Mouse (Mus musculus) gastrocnemius, postnatal 14 days (tissue): ENCODE measurements around the gene Gm1110. TPM values are rescaled to one million over a fixed set of nuclear protein-coding genes. Genes with fewer than 3 reads are reported as not detected.
"Not testable (repeated sequence)": the region's sequence is repeated elsewhere in the genome, so short reads cannot be mapped to it uniquely, and the experiment has no call there.

ENCODE experiments used
- DNase-seq: peaks from one replicate; pipeline ENCODE4 v3.0.0; 2021; ENCODE audit warnings: mixed read lengths
- intact Hi-C: fragments of 180-260 bp; cut with DNase I; formaldehyde crosslinking; loops from one replicate; pipeline ENCODE4 v1.15.1; 2025; ENCODE audit warnings: low total_unique reads
- long read RNA-seq, 2 experiments: library from polyadenylated mRNA; stranded (forward); transcript quantifications; one replicate each; pipeline ENCODE4 v2.0.0; 2021
- total RNA-seq, 2 experiments: library from RNA; stranded (reverse); gene quantifications; 2 replicates each; pipeline ENCODE4 v1.2.3; 2021

Gm1110 gene
- total RNA-seq, result not detected
- long read RNA-seq, experiment 1, result 0 reads
- long read RNA-seq, experiment 2, result 0 reads

DNA sequence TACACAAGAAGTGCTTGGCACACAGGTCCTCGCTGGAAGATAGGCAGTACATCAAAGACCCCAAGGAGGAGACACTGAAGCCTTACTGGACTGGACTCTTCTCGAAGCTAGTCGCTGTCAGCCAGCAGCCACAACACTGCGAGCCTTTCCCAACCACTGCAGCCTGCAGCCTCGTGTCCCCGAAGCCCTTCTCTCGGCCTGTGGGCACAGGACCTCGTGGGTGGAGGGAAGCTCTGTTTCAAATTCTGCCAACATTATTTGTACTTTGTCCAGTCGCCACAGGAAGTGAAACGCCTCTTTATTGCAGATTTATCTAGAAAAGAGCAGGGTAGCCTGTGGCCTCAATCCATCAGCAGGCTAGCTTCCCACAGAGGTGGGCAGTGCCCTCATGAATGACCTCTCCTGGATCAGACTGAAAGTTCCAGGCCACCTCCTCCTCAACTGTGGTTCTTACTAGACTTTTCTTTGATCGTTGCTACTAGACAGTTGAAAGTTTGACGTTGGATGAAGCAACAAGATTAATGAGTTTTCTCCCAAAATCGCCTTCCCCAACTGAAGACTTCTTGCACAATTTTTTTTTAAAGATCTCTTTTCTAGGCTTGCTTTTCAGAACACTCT, at the start of gene Gm1110:
TSS of gene Gm1110 (minus strand) at position 203 of the 618 bp plus-strand sequence.
- intact Hi-C loops, result no loop called here
- no peak for DNase-seq

DNA sequence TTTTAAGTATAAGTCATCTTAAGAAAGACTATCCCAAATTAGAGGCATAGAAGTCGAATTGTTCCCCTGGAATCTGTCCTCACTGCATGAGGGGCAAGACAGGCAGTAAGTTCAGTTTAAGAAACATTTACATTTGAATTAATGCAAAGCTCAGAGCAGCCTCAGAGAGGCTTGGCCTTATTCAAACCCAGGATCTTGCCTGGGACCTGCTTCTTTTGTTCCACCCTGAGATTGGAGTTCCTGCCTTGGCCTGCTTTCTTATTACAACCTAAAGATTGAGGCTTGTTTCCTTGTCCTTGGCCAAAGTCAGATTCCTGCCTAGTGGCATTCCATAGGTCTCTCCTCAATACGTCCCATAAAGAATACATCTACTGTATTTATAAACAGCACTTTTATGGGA, 24.9 kb upstream of the Gm1110 start:
- intact Hi-C loops, result no loop called here

DNA sequence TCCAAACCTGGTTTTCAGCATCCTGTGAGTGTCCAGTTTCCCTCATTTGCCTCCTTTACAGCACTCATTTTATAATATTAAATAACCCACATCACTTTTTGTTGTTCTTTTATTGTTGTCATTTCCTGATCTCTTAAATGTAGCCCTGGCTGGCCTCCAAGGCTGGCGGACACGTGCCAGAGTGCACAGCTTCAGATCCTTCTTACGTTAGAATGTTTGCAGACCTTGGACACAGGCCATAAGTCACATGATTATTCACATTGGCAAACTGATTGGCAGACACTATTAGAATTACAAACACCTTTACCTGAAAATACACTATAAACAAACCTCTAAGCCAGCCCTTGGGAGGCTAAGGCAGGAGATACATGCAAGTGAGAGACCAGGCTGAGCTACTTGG, 1.2 kb upstream of the Gm1110 start:
- DNase-seq, result no peak
- intact Hi-C loops, result no loop called here

More for the DNA sequence above, 24.9 kb upstream of the Gm1110 start:
- DNase-seq, result no peak

- no peak for DNase-seq
- intact Hi-C loops, result no loop called here
Observed at GRCm38 (mm10) chr9:26919778-26920177, 3.1 kb downstream of the Gm1110 start.

GRCm38 (mm10) chr9:26913150-26913549, 9.8 kb downstream of the Gm1110 start:
- no peak for DNase-seq

GRCm38 (mm10) chr9:26911251-26911650, 11.7 kb downstream of the Gm1110 start:
- intact Hi-C loops, result no loop called here

More at GRCm38 (mm10) chr9:26913150-26913549, 9.8 kb downstream of the Gm1110 start:
- intact Hi-C loops, result no loop called here

DNA sequence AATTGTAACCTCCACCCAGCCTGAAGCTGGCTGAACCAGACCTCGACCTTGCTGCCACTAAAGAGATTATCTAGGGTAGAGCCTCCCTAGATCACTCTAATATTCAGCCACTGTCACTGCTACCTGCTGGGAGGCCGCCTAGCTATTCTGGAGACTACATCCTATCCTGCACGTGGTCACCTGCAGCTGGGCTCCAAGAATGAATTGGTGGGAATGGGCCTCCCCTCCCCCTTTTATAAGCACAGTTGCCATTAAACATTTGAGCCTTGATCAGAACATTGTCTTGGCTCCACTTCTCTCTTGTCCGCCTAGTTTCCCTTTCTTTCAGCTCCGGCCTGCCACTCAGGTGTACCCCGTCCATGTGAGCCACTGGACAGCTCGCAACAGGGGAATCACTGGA, 53.1 kb downstream of the Gm1110 start:
- DNase-seq, intact Hi-C loops: not testable (repeated sequence)

More at GRCm38 (mm10) chr9:26911251-26911650, 11.7 kb downstream of the Gm1110 start:
- DNase-seq, result no peak

GRCm38 (mm10) chr9:26860751-26861150, 62.2 kb downstream of the Gm1110 start, which contains the start of gene Glb1l3:
Gene Glb1l3 (minus strand): TSS chr9:26860890.
- intact Hi-C loops, result no loop called here
- DNase-seq, result no peak

- intact Hi-C loops, result no loop called here
- no peak for DNase-seq
Observed at GRCm38 (mm10) chr9:26831089-26831488, 91.8 kb downstream of the Gm1110 start.

Other genes starting within 250 kb of the Gm1110 start
- 1 to 10 TPM; 1.7 to 2.0 TPM for gene B3gat1, start 189.4 kb downstream of the Gm1110 start, total RNA-seq
- 10 to 100 TPM in 1 of 2 experiments, 1 to 10 TPM in 1; 1.7 to 12.3 TPM for gene Glb1l2, start 116.6 kb downstream of the Gm1110 start, total RNA-seq
- gene Glb1l3, start 62.2 kb downstream of the Gm1110 start, total RNA-seq, result not detected
- gene Acad8, start 76.5 kb upstream of the Gm1110 start, total RNA-seq, result 10 to 100 TPM; 27.7 to 32.1 TPM
- gene Thyn1, start 76.6 kb upstream of the Gm1110 start, total RNA-seq, result 10 to 100 TPM; 24.1 to 28.4 TPM
- 10 to 100 TPM; 28.1 to 28.4 TPM for gene Vps26b, start 107.0 kb upstream of the Gm1110 start, total RNA-seq
- 1 to 10 TPM; 5.1 to 6.8 TPM for gene Ncapd3, start 107.1 kb upstream of the Gm1110 start, total RNA-seq
- 10 to 100 TPM; 19.2 to 21.2 TPM for gene Jam3, start 232.3 kb upstream of the Gm1110 start, total RNA-seq